Mouse (Mus musculus) neural tube, embryonic 13.5 days (tissue): Measurements from ENCODE around the gene Hfe. TPM values are rescaled to one million over a fixed set of nuclear protein-coding genes. Genes with fewer than 3 reads are reported as not detected.
"Not testable (repeated sequence)": the region's sequence is repeated elsewhere in the genome, so short reads cannot be mapped to it uniquely, and the experiment has no call there.

Experiments used
- ATAC-seq: fragments of 200-750 bp; cut with Nextera tagmentation; 2 replicates; pipeline ENCODE4 v1.8.0; 2017; ENCODE audit warnings: low read depth, mild to moderate bottlenecking, moderate TSS enrichment, moderate library complexity
- H3K27ac ChIP-seq: fragments of 300-500 bp; sonication (generic); replicated peaks from 2 replicates; pipeline ENCODE4 v1.5.1; 2015; ENCODE audit warnings: moderate library complexity, mild to moderate bottlenecking, inconsistent platforms
- H3K27me3 ChIP-seq: fragments of 300-500 bp; sonication (generic); 2 replicates; pipeline ENCODE4 v1.6.1; 2015; ENCODE audit warnings: mild to moderate bottlenecking, inconsistent platforms
- H3K36me3 ChIP-seq: fragments of 300-500 bp; sonication (generic); 2 replicates; pipeline ENCODE4 v1.6.1; 2015; ENCODE audit warnings: mild to moderate bottlenecking, inconsistent platforms
- H3K4me1 ChIP-seq: fragments of 300-500 bp; sonication (generic); replicated peaks from 2 replicates; pipeline ENCODE4 v1.6.1; 2015; ENCODE audit warnings: inconsistent platforms
- H3K4me2 ChIP-seq: fragments of 300-500 bp; sonication (generic); 2 replicates; pipeline ENCODE4 v1.6.1; 2015; ENCODE audit warnings: inconsistent platforms, mild to moderate bottlenecking, moderate library complexity
- H3K4me3 ChIP-seq: fragments of 300-500 bp; sonication (generic); 2 replicates; pipeline ENCODE4 v1.5.1; 2015; ENCODE audit warnings: mild to moderate bottlenecking, inconsistent platforms
- H3K9ac ChIP-seq: fragments of 300-500 bp; sonication (generic); 2 replicates; pipeline ENCODE4 v1.6.1; 2015; ENCODE audit warnings: moderate library complexity, mild to moderate bottlenecking, inconsistent platforms
- H3K9me3 ChIP-seq: fragments of 300-500 bp; sonication (generic); 2 replicates; pipeline ENCODE4 v1.6.1; 2016; ENCODE audit warnings: inconsistent platforms
- WGBS: fragments of 180-500 bp; shearing (Covaris S2); methylation state at CpG from one replicate; pipeline ENCODE4 v1.1.7; 2015; 5-methylcytosine and 5-hydroxymethylcytosine counted together
- polyA plus RNA-seq: library from polyadenylated mRNA; unstranded; fragments of >200 nt; fragmentation: Nextera tagmentation; extraction: Ambion mirVana; gene quantifications from 2 replicates; pipeline ENCODE4 v1.2.1, GENCODE M21; 2015

Gene Hfe
- polyA plus RNA-seq, 1 experiment from 2014 or later, result 4.0 TPM

DNA sequence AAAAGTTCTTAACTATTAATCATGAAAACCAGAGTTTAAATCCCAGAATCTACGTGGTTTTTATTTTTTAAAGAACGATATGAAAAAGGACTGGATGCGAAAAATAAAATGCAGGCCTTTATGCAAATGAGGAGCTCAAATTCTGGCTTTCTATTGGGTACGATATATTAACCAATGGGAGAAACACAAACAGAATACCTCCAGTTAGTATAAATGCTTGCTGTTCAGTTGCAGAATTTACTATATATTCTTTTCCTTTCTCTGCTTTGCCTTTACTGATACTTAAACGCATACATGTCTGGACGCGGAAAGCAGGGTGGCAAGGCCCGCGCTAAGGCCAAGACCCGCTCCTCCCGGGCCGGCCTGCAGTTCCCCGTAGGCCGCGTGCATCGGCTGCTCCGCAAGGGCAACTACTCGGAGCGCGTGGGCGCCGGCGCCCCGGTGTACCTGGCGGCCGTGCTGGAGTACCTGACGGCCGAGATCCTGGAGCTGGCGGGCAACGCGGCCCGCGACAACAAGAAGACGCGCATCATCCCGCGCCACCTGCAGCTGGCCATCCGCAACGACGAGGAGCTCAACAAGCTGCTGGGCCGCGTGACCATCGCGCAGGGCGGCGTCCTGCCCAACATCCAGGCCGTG lies 40.3 kb upstream of the Hfe start, which contains the start of gene Hist1h2ab:
Gene Hist1h2ab, plus strand, starts transcription at position 288 of the 639 bp plus-strand sequence.
- peak within 1 kb of the TSS; percentile 95 for H3K27ac ChIP-seq
- peak; percentile 40; the same call in 1 of the 2 replicates for ATAC-seq
- peak within 1 kb of the TSS; percentile 66 for H3K9ac ChIP-seq
- not testable (repeated sequence) for H3K9me3 ChIP-seq, H3K27me3 ChIP-seq, H3K36me3 ChIP-seq
- peak within 1 kb of the TSS; percentile 67 for H3K4me2 ChIP-seq
- peak within 1 kb of the TSS; percentile 45 for H3K4me3 ChIP-seq
- peaks cover 29% of the 10 kb centered on the region for H3K4me1 ChIP-seq
- WGBS, result 2% methylated on average over 33 of the region's 47 CpGs

DNA sequence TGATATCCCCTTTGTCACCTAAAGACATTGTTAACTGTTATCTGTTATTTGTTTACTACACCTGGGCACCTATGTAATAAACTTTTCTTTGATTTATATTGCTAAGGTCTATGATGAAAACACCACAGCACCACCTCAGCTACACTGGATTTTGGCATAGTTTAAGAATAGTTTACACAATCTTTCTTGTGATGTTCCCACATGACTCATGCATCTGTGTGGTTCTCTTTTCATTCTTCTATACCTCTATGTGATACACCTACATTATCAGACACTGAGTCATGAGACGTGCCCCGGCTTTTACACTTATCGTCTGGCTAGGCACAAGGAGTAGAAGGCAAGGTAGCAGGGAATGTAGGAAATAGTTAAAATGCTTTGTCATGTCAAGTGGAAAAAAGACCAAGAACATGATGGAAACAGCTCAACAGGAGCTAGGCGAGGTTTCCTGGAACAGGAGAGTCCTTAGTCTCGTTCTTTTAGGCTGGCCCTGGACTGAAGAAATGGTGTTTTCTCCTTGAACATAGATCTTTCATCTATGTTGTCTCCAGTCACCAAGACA lies 39.0 kb upstream of the Hfe start:
- WGBS, result 89% methylated on average over 5 of the region's 5 CpGs
- Histone ChIP-seq H3K36me3 (no peaks in the 10 kb centered on the region), H3K4me2 (no peak overlapping the region), H3K27me3 (no peaks in the 10 kb centered on the region), H3K4me1 (peaks cover 29% of the 10 kb centered on the region), H3K27ac (no peak overlapping the region; the same call in 1 of the 2 replicates), H3K4me3 (no peak overlapping the region), H3K9me3 (no peaks in the 10 kb centered on the region), H3K9ac (no peak overlapping the region)
- no peak for ATAC-seq

DNA sequence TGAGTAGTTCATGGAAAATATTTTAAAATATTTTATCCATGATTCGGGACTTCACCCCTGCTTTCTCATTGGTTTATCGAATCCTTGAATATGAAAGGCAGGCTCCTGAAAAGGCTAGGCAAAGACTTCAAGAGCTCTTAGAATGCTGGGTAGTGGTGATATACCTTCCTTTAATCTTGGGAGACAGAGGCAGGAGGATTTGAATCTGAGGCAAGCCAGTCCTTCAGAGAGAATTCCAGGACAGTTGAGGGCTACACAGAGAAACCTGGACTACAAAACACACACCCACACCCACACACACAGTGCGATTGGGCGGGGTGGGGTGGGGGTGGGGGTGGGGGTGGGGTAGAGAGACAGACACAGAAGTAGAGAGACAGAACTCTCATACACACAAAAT lies 37.2 kb upstream of the Hfe start:
- H3K4me2 ChIP-seq, result peak overlapping the region; percentile 71; the same call in 1 of the 2 replicates
- peak overlapping the region; percentile 36; the same call in 1 of the 2 replicates for H3K9ac ChIP-seq
- peaks cover 31% of the 10 kb centered on the region for H3K4me1 ChIP-seq
- peak overlapping the region; percentile 95 for H3K27ac ChIP-seq
- H3K9me3 ChIP-seq, result no peaks in the 10 kb centered on the region
- H3K27me3 ChIP-seq, result no peaks in the 10 kb centered on the region
- ATAC-seq, result no peak
- H3K4me3 ChIP-seq, result no peak overlapping the region
- H3K36me3 ChIP-seq, result no peaks in the 10 kb centered on the region
- WGBS, result 11% methylated on average over 4 of the region's 4 CpGs

DNA sequence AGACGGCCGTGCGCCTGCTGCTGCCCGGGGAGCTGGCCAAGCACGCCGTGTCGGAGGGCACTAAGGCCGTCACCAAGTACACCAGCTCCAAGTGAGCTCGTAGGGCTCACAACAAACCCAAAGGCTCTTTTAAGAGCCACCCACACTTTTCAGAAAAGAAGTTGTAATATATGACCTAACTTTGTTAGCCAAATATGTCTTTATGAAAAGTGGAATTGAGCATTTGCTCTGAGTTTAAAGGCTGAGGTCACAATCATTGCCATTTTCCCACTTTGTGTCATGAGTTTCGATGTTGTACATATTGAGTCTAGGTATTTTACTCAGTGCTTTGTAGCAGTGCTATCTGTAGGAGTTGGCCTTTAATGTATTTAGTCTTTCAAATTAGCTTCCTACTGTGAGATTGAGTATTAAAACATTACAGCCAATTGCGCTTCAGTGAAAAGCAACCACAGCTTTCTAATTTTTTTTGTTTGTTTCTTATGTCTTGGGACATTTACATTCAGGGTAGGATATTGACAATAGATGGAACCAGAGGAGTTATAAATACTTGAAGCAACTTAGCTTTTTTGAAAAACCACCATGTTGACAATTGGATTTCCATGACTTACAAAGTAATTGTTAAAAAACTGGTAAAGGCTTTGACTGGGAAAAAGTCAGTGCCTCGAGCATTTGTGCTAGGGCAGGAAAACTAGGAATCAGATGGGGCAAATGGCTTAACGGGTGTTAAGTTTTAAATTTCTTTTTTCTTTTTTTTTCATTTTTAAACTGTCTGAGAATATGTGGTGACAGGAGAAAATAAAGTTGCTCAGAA lies 36.6 kb upstream of the Hfe start:
- Histone ChIP-seq H3K9ac (peak overlapping the region; percentile 64), H3K4me3 (peak overlapping the region; percentile 41), H3K27me3 (no peaks in the 10 kb centered on the region), H3K9me3 (no peaks in the 10 kb centered on the region), H3K4me1 (peaks cover 27% of the 10 kb centered on the region), H3K36me3 (no peaks in the 10 kb centered on the region), H3K27ac (peak overlapping the region; percentile 95), H3K4me2 (peak overlapping the region; percentile 71)
- ATAC-seq, result no peak; the same call in 1 of the 2 replicates
- 3% methylated on average over 13 of the region's 13 CpGs for WGBS

DNA sequence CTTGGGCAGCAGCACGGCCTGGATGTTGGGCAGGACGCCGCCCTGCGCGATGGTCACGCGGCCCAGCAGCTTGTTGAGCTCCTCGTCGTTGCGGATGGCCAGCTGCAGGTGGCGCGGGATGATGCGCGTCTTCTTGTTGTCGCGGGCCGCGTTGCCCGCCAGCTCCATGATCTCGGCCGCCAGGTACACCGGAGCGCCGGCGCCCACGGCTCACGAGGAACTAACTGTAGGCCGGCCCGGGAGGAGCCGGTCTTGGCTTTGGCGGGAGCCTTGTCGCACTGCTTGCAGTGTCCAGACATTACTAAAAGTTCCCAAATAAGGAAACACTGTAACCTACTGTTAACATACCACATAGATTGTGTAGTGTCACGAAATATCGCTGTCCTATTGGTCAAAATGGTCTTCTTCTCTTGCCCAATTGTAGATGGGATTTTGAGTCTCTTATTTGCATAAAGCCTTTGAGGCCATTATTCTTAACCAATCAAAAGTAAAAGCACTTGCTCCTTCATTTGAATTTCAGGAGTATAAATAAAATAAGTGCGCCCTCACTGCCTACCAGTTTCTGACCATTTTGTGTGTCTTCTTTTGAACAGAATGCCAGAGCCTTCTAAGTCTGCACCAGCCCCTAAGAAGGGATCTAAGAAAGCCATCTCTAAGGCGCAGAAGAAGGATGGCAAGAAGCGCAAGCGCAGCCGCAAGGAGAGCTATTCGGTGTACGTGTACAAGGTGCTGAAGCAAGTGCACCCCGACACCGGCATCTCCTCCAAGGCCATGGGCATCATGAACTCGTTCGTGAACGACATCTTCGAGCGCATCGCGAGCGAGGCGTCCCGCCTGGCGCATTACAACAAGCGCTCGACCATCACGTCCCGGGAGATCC lies 35.8 kb upstream of the Hfe start, which contains the start of gene Hist1h2bb:
Gene Hist1h2bb, plus strand, starts transcription at position 534 of the 880 bp plus-strand sequence.
- Histone ChIP-seq H3K4me3 (peak within 1 kb of the TSS; percentile 41), H3K27ac (peak within 1 kb of the TSS; percentile 95), H3K4me2 (peak within 1 kb of the TSS; percentile 71), H3K9ac (peak within 1 kb of the TSS; percentile 64), H3K4me1 (peaks cover 23% of the 10 kb centered on the region)
- ATAC-seq, result peak; percentile 94
- not testable (repeated sequence) for H3K27me3 ChIP-seq, H3K36me3 ChIP-seq, H3K9me3 ChIP-seq
- WGBS, result under 1% methylated on average over 42 of the region's 58 CpGs

DNA sequence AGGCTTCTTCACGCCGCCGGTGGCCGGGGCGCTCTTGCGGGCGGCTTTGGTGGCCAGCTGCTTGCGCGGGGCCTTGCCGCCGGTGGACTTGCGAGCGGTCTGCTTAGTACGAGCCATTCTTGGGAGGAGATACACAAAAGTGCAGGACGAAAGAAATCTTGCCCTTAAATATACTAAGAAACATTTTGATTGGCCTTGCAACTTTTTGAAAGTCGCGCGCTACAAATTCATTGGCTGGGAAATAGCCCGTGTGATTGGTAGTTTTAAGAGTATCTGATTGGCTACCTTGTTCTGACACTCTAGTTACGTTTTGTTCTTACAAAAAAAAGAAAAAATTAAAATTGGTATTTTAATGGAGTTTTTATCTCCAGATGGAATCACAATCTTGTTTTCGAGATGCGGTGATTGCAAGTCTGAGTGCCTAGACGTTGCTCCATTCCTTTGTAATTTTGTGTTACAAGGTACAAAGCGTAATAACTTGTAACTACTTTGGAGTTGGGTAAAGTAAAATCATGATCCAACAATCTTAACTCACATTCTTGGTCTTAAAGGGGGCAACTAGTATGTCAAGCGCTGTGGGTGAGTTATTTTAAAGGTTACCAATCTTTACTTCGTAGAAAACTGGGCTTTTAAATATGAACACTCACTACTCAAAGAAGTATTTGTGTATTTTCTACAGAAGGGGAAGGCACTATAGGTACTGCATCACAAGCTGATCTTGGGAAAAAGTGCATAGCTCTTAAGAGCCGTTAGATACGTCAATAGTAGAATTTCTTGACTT lies 34.9 kb upstream of the Hfe start, which contains the start of gene Hist1h3c:
Gene Hist1h3c, minus strand, starts transcription at position 222 of the 781 bp plus-strand sequence.
- Histone ChIP-seq H3K4me2 (peak within 1 kb of the TSS; percentile 71), H3K27me3 (no peaks in the 10 kb centered on the region), H3K4me1 (peaks cover 26% of the 10 kb centered on the region), H3K4me3 (peak within 1 kb of the TSS; percentile 41), H3K36me3 (no peaks in the 10 kb centered on the region), H3K9me3 (no peaks in the 10 kb centered on the region), H3K9ac (peak within 1 kb of the TSS; percentile 61), H3K27ac (peak within 1 kb of the TSS; percentile 95)
- under 1% methylated on average over 25 of the region's 28 CpGs for WGBS
- ATAC-seq, result peak; percentile 57

DNA sequence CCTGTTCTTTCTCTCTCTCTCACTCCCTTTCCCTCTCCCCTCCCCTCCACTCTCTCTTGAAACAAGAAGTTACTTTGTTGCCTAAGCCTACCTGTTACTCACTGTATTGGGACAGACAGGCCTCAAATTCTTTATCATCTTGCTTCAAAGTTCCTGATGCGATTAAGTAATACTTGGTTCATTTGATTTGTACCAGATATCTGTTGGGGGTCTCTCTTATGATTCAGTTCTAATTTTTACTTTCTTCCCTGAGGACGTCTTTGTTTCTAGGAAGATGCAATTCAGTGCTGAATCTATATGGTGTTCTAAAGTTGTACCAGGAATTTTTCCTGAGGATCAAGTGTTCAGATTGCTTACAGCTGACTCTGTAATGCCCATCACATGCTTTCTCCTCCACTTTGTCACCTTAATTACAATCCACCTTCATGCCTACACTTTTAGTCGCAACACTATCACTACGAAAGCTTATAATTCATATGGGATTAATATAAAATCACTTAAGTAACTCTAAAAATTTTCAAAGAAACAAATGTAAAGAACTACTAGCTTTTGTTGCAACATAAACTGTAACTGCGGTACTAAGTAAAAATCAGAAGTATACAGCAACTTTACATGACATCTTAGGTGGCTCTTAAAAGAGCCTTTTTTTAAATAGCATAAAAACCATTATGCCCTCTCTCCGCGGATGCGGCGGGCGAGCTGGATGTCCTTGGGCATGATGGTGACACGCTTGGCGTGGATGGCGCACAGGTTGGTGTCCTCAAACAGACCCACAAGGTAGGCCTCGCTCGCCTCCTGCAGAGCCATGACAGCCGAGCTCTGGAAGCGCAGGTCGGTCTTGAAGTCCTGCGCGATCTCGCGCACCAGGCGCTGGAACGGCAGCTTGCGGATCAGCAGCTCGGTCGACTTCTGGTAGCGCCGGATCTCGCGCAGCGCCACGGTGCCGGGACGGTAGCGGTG lies 34.0 kb upstream of the Hfe start:
- Histone ChIP-seq H3K4me3 (peak overlapping the region; percentile 41), H3K4me1 (peaks cover 33% of the 10 kb centered on the region), H3K27me3 (no peaks in the 10 kb centered on the region), H3K9ac (peak overlapping the region; percentile 52; the same call in 1 of the 2 replicates), H3K27ac (0 out of 2 replicates have a peak overlapping the region, but pooled peaks have one; percentile 9), H3K36me3 (no peaks in the 10 kb centered on the region), H3K9me3 (no peaks in the 10 kb centered on the region), H3K4me2 (peak overlapping the region; percentile 71)
- no peak for ATAC-seq
- WGBS, result 1% methylated on average over 16 of the region's 36 CpGs

DNA sequence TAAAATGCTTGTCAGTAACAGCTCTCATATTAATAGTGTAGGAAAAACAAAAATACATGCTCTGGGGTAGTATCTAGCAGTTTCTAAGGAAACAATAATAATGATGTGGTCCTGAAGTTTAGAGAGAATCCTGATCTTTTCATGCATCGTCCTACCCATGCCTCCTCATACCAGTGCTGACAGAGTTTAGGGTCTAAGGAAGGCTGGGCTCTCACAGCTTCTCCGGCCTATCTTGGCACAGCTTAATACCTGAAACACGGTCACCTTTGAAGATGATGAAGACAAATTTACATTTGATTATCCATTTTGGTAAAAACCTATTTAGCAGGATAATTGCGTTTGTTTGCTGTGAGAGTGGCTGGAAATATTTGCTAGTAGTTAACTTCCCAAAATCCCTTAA lies 33.3 kb upstream of the Hfe start:
- Histone ChIP-seq H3K4me2 (peak overlapping the region; percentile 71), H3K9ac (0 out of 2 replicates have a peak overlapping the region, but pooled peaks have one; percentile 31), H3K27ac (0 out of 2 replicates have a peak overlapping the region, but pooled peaks have one; percentile 9), H3K4me1 (peaks cover 39% of the 10 kb centered on the region), H3K36me3 (no peaks in the 10 kb centered on the region), H3K9me3 (no peaks in the 10 kb centered on the region), H3K4me3 (no peak overlapping the region), H3K27me3 (no peaks in the 10 kb centered on the region)
- WGBS, result 51% methylated on average over 4 of the region's 4 CpGs
- no peak for ATAC-seq

DNA sequence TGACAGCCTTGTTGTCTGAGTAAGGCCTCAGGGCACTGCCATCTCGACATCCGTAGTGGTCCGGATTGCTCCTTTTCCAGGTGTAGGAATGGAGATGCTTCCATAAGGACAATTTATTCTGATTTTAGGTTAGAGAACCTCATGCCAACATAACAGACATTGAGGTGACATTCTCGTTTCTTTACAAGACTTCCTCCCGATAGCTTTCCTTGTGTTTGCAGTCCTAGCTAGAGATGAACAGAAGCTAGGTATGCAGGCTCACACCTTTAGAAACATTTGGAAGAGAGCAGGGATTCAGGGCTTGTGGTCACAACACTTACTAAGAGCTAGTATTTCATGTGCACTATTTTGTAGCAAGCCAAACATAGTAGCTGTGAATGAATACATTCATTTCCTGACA lies 32.6 kb upstream of the Hfe start:
- ATAC-seq, result no peak
- WGBS, result 86% methylated on average over 5 of the region's 5 CpGs
- no peak overlapping the region for H3K27ac ChIP-seq

DNA sequence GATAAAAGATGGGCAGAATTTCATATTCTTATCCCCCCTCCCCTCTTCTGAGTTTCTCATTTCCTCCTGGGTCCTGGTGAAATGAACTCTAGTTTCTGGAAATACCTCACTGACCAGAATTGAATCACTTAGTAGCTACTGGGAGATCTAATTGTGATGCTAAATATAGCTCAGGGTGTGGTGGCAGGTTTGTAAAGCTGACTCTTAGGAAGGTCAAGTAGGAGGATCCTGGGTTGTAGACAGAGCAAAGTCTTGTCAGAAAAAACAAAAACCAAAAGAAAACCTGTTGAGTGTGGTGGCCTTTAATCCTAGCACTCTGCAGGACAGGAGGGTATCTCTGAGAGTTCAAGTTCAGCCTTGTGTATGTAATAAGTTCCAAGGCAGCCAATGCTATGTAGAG lies 31.4 kb upstream of the Hfe start:
- H3K4me2 ChIP-seq, result no peak overlapping the region
- peaks cover 33% of the 10 kb centered on the region for H3K4me1 ChIP-seq
- H3K27me3 ChIP-seq, result no peaks in the 10 kb centered on the region
- no peak overlapping the region for H3K9ac ChIP-seq
- H3K36me3 ChIP-seq, result no peaks in the 10 kb centered on the region
- no peak for ATAC-seq
- H3K4me3 ChIP-seq, result no peak overlapping the region
- no peaks in the 10 kb centered on the region for H3K9me3 ChIP-seq
- no peak overlapping the region for H3K27ac ChIP-seq

More for the DNA sequence above, 32.6 kb upstream of the Hfe start:
- no peaks in the 10 kb centered on the region for H3K36me3 ChIP-seq
- no peaks in the 10 kb centered on the region for H3K9me3 ChIP-seq
- H3K4me2 ChIP-seq, result no peak overlapping the region
- no peaks in the 10 kb centered on the region for H3K27me3 ChIP-seq
- H3K4me1 ChIP-seq, result peaks cover 39% of the 10 kb centered on the region
- H3K9ac ChIP-seq, result no peak overlapping the region
- H3K4me3 ChIP-seq, result no peak overlapping the region
